Mouse (Mus musculus) spleen, adult 2 months (tissue): ENCODE results near the gene Rab31.

Source experiments
- CTCF ChIP-seq: fragments of 200-500 bp; IDR thresholded peaks from 2 replicates; pipeline ENCODE4 v1.5.1; 2011; ENCODE audit warnings: mild to moderate bottlenecking, inconsistent platforms; ENCODE audit not compliant: insufficient read depth, insufficient read length, insufficient replicate concordance; ENCODE audit errors: extremely low read depth
- POLR2A ChIP-seq: fragments of 200-500 bp; IDR thresholded peaks from 2 replicates; pipeline ENCODE4 v1.6.1; 2011; ENCODE audit warnings: low read depth, low read length, inconsistent platforms

GRCm38 (mm10) chr17:65604892-65605291, 167.7 kb downstream of the Rab31 start:
- TF ChIP-seq POLR2A (no peak), CTCF (no peak)
